Mouse (Mus musculus): ENCODE results near the gene Poglut1. TPM values are rescaled to one million over a fixed set of nuclear protein-coding genes. Genes with fewer than 3 reads are reported as not detected.

Poglut1 gene
- polyA plus RNA-seq, 1 experiment from 2014 or later, result 7.2 TPM

GRCm38 (mm10) chr16:38558221-38558748 lies 8.2 kb upstream of the Poglut1 start, which contains the start of gene Tmem39a:
Gene Tmem39a, plus strand, starts transcription at chr16:38558698.
- Histone ChIP-seq H3K36me3 (ENCODE audit: control insufficient read depth, insufficient read depth) (no peaks in the 10 kb centered on the region), H3K9ac (ENCODE audit: low read depth, low read length) (no peak within 1 kb of the TSS), H3K9me3 (replicated peaks; ENCODE audit: control insufficient read depth, low read length) (no peaks in the 10 kb centered on the region), H3K4me3 (ENCODE audit: low read depth, low read length) (no peak within 1 kb of the TSS), H3K27ac (ENCODE audit: low read length) (no peak within 1 kb of the TSS), H3K4me2 (ENCODE audit: low read depth, low read length) (no peak within 1 kb of the TSS), H3K4me1 (ENCODE audit: control insufficient read depth, low read depth, low read length) (peaks cover 2% of the 10 kb centered on the region; the same call in 1 of the 2 replicates), H3K27me3 (ENCODE audit: control insufficient read depth, insufficient read depth, low read depth, low read length) (no peaks in the 10 kb centered on the region)
- ATAC-seq (ENCODE audit: low read depth), result no peak
- 61% methylated on average over 3 of the region's 3 CpGs for WGBS (ENCODE audit: insufficient replicate concordance)

DNA sequence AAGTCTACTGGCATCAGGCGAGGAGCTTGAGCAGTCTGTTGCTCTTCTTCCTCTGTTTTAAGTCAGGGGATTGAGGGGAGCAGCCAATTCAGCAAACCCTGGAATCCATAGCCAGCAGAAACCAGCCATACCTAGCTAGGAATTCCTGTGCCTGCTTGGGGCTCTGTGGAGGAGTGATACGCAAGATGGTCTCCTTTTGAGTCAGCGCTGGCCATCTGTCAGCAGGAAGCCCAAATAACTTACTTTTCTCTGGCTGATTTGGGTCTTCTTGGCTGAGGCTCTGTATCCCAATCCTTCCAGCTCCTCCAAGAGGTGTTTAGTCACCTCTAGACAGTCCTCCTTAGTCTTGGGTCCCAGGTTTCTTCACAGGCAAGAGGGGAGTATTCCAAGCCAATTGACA lies 5.9 kb upstream of the Poglut1 start:
- no peak overlapping the region for H3K9ac ChIP-seq (ENCODE audit: low read depth, low read length)
- 58% methylated on average over 3 of the region's 3 CpGs for WGBS (ENCODE audit: insufficient replicate concordance)
- H3K4me2 ChIP-seq (ENCODE audit: low read depth, low read length), result no peak overlapping the region
- H3K9me3 ChIP-seq (replicated peaks; ENCODE audit: control insufficient read depth, low read length), result no peaks in the 10 kb centered on the region
- no peak overlapping the region for H3K4me3 ChIP-seq (ENCODE audit: low read depth, low read length)
- no peaks in the 10 kb centered on the region for H3K36me3 ChIP-seq (ENCODE audit: control insufficient read depth, insufficient read depth)
- ATAC-seq (ENCODE audit: low read depth), result no peak
- H3K27ac ChIP-seq (ENCODE audit: low read length), result no peak overlapping the region
- H3K4me1 ChIP-seq (ENCODE audit: control insufficient read depth, low read depth, low read length), result no peaks in the 10 kb centered on the region
- no peaks in the 10 kb centered on the region; the same call in 1 of the 2 replicates for H3K27me3 ChIP-seq (ENCODE audit: control insufficient read depth, insufficient read depth, low read depth, low read length)

GRCm38 (mm10) chr16:38548000-38548399 lies 2.1 kb downstream of the Poglut1 start:
- WGBS (ENCODE audit: insufficient replicate concordance), result 81% methylated on average over 1 of the region's 1 CpGs
- H3K9ac ChIP-seq (ENCODE audit: low read depth, low read length), result no peak overlapping the region
- no peaks in the 10 kb centered on the region for H3K27me3 ChIP-seq (ENCODE audit: control insufficient read depth, insufficient read depth, low read depth, low read length)
- H3K9me3 ChIP-seq (replicated peaks; ENCODE audit: control insufficient read depth, low read length), result no peaks in the 10 kb centered on the region
- peaks cover 9% of the 10 kb centered on the region for H3K4me1 ChIP-seq (ENCODE audit: control insufficient read depth, low read depth, low read length)
- no peak overlapping the region for H3K4me2 ChIP-seq (ENCODE audit: low read depth, low read length)
- H3K36me3 ChIP-seq (ENCODE audit: control insufficient read depth, insufficient read depth), result no peaks in the 10 kb centered on the region; the same call in 1 of the 2 replicates
- H3K4me3 ChIP-seq (ENCODE audit: low read depth, low read length), result no peak overlapping the region
- no peak for ATAC-seq (ENCODE audit: low read depth)
- H3K27ac ChIP-seq (ENCODE audit: low read length), result no peak overlapping the region

GRCm38 (mm10) chr16:38538716-38539380 lies 11.2 kb downstream of the Poglut1 start:
- Histone ChIP-seq H3K9ac (ENCODE audit: low read depth, low read length) (no peak overlapping the region), H3K27ac (ENCODE audit: low read length) (no peak overlapping the region), H3K4me3 (ENCODE audit: low read depth, low read length) (no peak overlapping the region), H3K27me3 (ENCODE audit: control insufficient read depth, insufficient read depth, low read depth, low read length) (no peaks in the 10 kb centered on the region), H3K9me3 (replicated peaks; ENCODE audit: control insufficient read depth, low read length) (no peaks in the 10 kb centered on the region), H3K4me1 (ENCODE audit: control insufficient read depth, low read depth, low read length) (no peaks in the 10 kb centered on the region), H3K4me2 (ENCODE audit: low read depth, low read length) (no peak overlapping the region), H3K36me3 (ENCODE audit: control insufficient read depth, insufficient read depth) (no peaks in the 10 kb centered on the region)
- WGBS (ENCODE audit: insufficient replicate concordance), result 68% methylated on average over 13 of the region's 13 CpGs
- no peak for ATAC-seq (ENCODE audit: low read depth)

GRCm38 (mm10) chr16:38536544-38537146 lies 13.4 kb downstream of the Poglut1 start:
- H3K4me2 ChIP-seq (ENCODE audit: low read depth, low read length), result no peak overlapping the region
- H3K9me3 ChIP-seq (replicated peaks; ENCODE audit: control insufficient read depth, low read length), result no peaks in the 10 kb centered on the region
- no peak for ATAC-seq (ENCODE audit: low read depth)
- WGBS (ENCODE audit: insufficient replicate concordance), result 34% methylated on average over 8 of the region's 8 CpGs
- H3K27ac ChIP-seq (ENCODE audit: low read length), result no peak overlapping the region
- no peak overlapping the region for H3K9ac ChIP-seq (ENCODE audit: low read depth, low read length)
- no peaks in the 10 kb centered on the region for H3K4me1 ChIP-seq (ENCODE audit: control insufficient read depth, low read depth, low read length)
- H3K36me3 ChIP-seq (ENCODE audit: control insufficient read depth, insufficient read depth), result no peaks in the 10 kb centered on the region
- no peak overlapping the region for H3K4me3 ChIP-seq (ENCODE audit: low read depth, low read length)
- H3K27me3 ChIP-seq (ENCODE audit: control insufficient read depth, insufficient read depth, low read depth, low read length), result no peaks in the 10 kb centered on the region

GRCm38 (mm10) chr16:38526264-38526663 lies 23.8 kb downstream of the Poglut1 start:
- H3K4me2 ChIP-seq (ENCODE audit: low read depth, low read length), result no peak overlapping the region
- H3K36me3 ChIP-seq (ENCODE audit: control insufficient read depth, insufficient read depth), result no peaks in the 10 kb centered on the region; the same call in 1 of the 2 replicates
- no peak overlapping the region for H3K4me3 ChIP-seq (ENCODE audit: low read depth, low read length)
- 59% methylated on average over 6 of the region's 6 CpGs for WGBS (ENCODE audit: insufficient replicate concordance)
- peaks cover 11% of the 10 kb centered on the region for H3K4me1 ChIP-seq (ENCODE audit: control insufficient read depth, low read depth, low read length)
- no peak for ATAC-seq (ENCODE audit: low read depth)
- no peaks in the 10 kb centered on the region for H3K27me3 ChIP-seq (ENCODE audit: control insufficient read depth, insufficient read depth, low read depth, low read length)
- no peaks in the 10 kb centered on the region for H3K9me3 ChIP-seq (replicated peaks; ENCODE audit: control insufficient read depth, low read length)
- no peak overlapping the region for H3K27ac ChIP-seq (ENCODE audit: low read length)
- no peak overlapping the region for H3K9ac ChIP-seq (ENCODE audit: low read depth, low read length)

- Histone ChIP-seq H3K9me3 (replicated peaks; ENCODE audit: control insufficient read depth, low read length) (no peaks in the 10 kb centered on the region), H3K36me3 (ENCODE audit: control insufficient read depth, insufficient read depth) (0 out of 2 replicates have a peak, but pooled peaks cover 3% of the 10 kb centered on the region), H3K4me3 (ENCODE audit: low read depth, low read length) (peak within 1 kb of the TSS; percentile 99), H3K27me3 (ENCODE audit: control insufficient read depth, insufficient read depth, low read depth, low read length) (no peaks in the 10 kb centered on the region), H3K4me1 (ENCODE audit: control insufficient read depth, low read depth, low read length) (peaks cover 12% of the 10 kb centered on the region), H3K4me2 (ENCODE audit: low read depth, low read length) (peak within 1 kb of the TSS; percentile 81), H3K27ac (ENCODE audit: low read length) (peak within 1 kb of the TSS; percentile 98), H3K9ac (ENCODE audit: low read depth, low read length) (peak within 1 kb of the TSS; percentile 97)
- ATAC-seq (ENCODE audit: low read depth), result peak; percentile 98
- under 1% methylated on average over 73 of the region's 73 CpGs for WGBS (ENCODE audit: insufficient replicate concordance)
Observed at GRCm38 (mm10) chr16:38522129-38523084, 27.7 kb downstream of the Poglut1 start, which contains the start of gene Timmdc1. Gene Timmdc1, minus strand, starts transcription at chr16:38522663.

GRCm38 (mm10) chr16:38521211-38521987 lies 28.7 kb downstream of the Poglut1 start:
- Histone ChIP-seq H3K4me3 (ENCODE audit: low read depth, low read length) (peak overlapping the region; percentile 99), H3K27ac (ENCODE audit: low read length) (no peak overlapping the region), H3K9ac (ENCODE audit: low read depth, low read length) (peak overlapping the region; percentile 63), H3K9me3 (replicated peaks; ENCODE audit: control insufficient read depth, low read length) (no peaks in the 10 kb centered on the region), H3K27me3 (ENCODE audit: control insufficient read depth, insufficient read depth, low read depth, low read length) (no peaks in the 10 kb centered on the region), H3K4me1 (ENCODE audit: control insufficient read depth, low read depth, low read length) (peaks cover 12% of the 10 kb centered on the region), H3K4me2 (ENCODE audit: low read depth, low read length) (peak overlapping the region; percentile 81), H3K36me3 (ENCODE audit: control insufficient read depth, insufficient read depth) (peaks cover 7% of the 10 kb centered on the region)
- ATAC-seq (ENCODE audit: low read depth), result no peak
- 21% methylated on average over 8 of the region's 8 CpGs for WGBS (ENCODE audit: insufficient replicate concordance)
